Mouse (Mus musculus) erythroblast, embryonic 14.5 days (primary cell): Measurements from ENCODE around the gene Aif1. TPM values are rescaled to one million over a fixed set of nuclear protein-coding genes. Genes with fewer than 3 reads are reported as not detected.

ENCODE experiments used
- H3K27me3 ChIP-seq: 2 replicates; pipeline ENCODE4 v1.6.1; 2012; ENCODE audit warnings: inconsistent platforms; ENCODE audit not compliant: control insufficient read depth
- H3K36me3 ChIP-seq: 2 replicates; pipeline ENCODE4 v1.6.1; 2012; ENCODE audit warnings: mild to moderate bottlenecking, inconsistent platforms; ENCODE audit not compliant: control insufficient read depth
- H3K4me1 ChIP-seq: 2 replicates; pipeline ENCODE4 v1.6.1; 2012; ENCODE audit warnings: inconsistent platforms; ENCODE audit not compliant: control insufficient read depth
- H3K4me3 ChIP-seq: replicated peaks from 2 replicates; pipeline ENCODE3; 2012; ENCODE audit warnings: moderate library complexity, mild to moderate bottlenecking, inconsistent platforms
- H3K9me3 ChIP-seq: 2 replicates; pipeline ENCODE4 v1.6.1; 2012; ENCODE audit warnings: low read length, inconsistent platforms, mixed read lengths; ENCODE audit not compliant: control insufficient read depth
- GATA1 ChIP-seq: IDR thresholded peaks from 2 replicates; pipeline ENCODE4 v1.6.1; 2012; ENCODE audit warnings: low read length, inconsistent platforms, mixed read lengths
- TAL1 ChIP-seq: IDR thresholded peaks from 3 replicates; pipeline ENCODE4 v1.6.1; 2012; ENCODE audit warnings: low read length, inconsistent platforms, mixed read lengths
- polyA plus RNA-seq: library from polyadenylated mRNA; stranded (reverse); fragments of >175 nt; gene quantifications from 2 replicates; pipeline ENCODE4 v1.2.3, GENCODE M21; 2012

Aif1 gene
- polyA plus RNA-seq, 1 experiment = not detected

DNA sequence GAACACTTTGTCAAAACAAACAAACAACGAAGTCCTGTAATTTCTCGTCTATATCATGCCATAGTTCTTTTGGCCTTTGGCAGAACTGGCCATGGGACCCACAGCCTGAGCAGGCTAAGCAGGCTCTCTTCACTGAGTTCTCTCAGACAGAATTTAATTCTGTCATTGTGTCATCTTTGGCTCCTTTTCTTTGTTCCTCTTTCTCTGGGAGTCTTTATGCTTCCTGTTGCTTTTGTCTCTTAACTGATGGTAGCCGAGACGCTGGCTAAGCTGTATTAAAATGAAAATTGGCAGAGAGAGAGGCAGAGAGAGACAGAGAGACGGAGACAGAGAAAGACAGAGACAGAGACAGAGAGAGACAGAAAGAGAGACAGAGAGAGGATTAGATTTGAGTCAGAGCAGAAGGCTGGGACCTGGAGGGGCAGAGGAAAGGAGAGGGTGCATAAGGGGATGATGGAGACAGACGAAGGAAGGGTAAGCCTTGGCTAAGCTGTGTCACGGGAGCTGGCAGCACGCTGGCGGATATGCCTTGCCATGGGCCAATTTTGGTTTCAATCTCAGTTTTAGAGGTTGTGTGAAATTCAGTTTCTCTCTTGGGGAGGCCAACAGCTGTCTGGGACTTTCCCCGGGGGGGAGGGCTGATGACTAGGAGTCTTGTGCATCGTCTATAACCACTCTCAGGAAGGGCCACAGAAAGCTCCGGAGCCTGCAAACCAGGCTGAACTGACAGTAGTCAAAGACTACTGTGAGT, 34.1 kb upstream of the Aif1 start:
- TF ChIP-seq GATA1 (no peak), TAL1 (no peak)
- Histone ChIP-seq H3K27me3 (peaks cover 12% of the 10 kb centered on the region), H3K9me3 (no peaks in the 10 kb centered on the region), H3K4me1 (no peaks in the 10 kb centered on the region), H3K4me3 (no peak overlapping the region), H3K36me3 (no peaks in the 10 kb centered on the region)

GRCm38 (mm10) chr17:35205380-35205769, 29.5 kb upstream of the Aif1 start:
- peaks cover under 1% of the 10 kb centered on the region; the same call in 1 of the 2 replicates for H3K4me1 ChIP-seq
- TF ChIP-seq GATA1 = no peak
- no peak for TF ChIP-seq TAL1
- peaks cover 53% of the 10 kb centered on the region for H3K27me3 ChIP-seq
- no peaks in the 10 kb centered on the region for H3K36me3 ChIP-seq
- no peak overlapping the region for H3K4me3 ChIP-seq
- no peaks in the 10 kb centered on the region for H3K9me3 ChIP-seq

DNA sequence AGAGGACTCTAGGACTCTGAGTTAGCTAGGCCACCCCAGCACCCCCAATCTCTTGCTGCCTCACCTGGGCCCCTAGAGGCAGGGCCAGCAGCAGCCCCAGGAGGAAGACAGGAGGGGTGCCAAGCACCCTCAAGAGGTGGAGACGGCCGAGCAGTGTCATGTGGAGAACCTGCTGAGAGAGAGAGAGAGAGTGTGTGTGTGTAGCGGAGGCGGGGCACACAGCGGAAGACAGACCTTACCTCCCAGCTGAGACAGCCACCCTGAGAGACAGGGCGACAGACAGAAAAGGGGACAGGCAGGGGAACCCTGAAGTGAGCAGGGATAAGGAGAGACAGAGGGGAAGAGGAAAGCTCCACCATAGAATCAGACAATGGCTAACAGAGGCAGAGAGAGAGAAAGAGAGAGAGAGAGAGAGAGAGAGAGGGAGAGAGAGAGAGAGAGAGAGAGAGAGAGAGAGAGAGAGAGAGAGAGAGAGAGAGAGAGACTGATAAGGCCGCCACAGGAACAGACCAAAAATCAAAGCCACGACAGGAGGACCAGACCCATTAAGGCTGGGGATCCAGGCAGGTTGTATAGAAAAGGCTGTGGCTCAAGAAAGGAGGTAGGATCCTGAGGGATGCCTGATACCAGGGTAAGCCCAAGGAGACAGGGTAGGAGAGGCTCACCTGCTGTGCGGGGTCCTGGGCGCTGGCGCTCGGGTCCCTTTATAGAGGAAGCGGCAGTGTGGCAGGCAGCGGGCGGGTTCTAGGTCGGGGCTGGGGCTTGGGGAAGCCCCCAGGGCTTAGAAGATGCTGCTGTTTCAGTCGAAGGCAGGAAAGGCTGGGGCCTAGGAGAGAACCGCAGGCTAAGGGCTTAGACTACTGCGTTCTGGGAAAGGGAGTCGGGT, 28.9 kb upstream of the Aif1 start, which contains the start of gene Lta:
TSS of gene Lta (minus strand) at position 858 of the 886 bp plus-strand sequence.
- peaks cover 59% of the 10 kb centered on the region for H3K27me3 ChIP-seq

GRCm38 (mm10) chr17:35202442-35202841, 26.6 kb upstream of the Aif1 start:
- Histone ChIP-seq H3K4me1 (peaks cover 4% of the 10 kb centered on the region), H3K9me3 (no peaks in the 10 kb centered on the region), H3K27me3 (peaks cover 62% of the 10 kb centered on the region), H3K4me3 (no peak overlapping the region), H3K36me3 (no peaks in the 10 kb centered on the region)
- TF ChIP-seq GATA1 = no peak
- TF ChIP-seq TAL1 = no peak

More for the DNA sequence above, 28.9 kb upstream of the Aif1 start, which contains the start of gene Lta:
- H3K4me3 ChIP-seq = no peak within 1 kb of the TSS
- no peaks in the 10 kb centered on the region for H3K9me3 ChIP-seq
- no peak for TF ChIP-seq TAL1
- no peak for TF ChIP-seq GATA1
- no peaks in the 10 kb centered on the region for H3K36me3 ChIP-seq
- peaks cover 4% of the 10 kb centered on the region for H3K4me1 ChIP-seq

- TF ChIP-seq TAL1 = no peak
- no peak for TF ChIP-seq GATA1
- peaks cover 4% of the 10 kb centered on the region for H3K4me1 ChIP-seq
- no peak within 1 kb of the TSS for H3K4me3 ChIP-seq
- H3K27me3 ChIP-seq = peaks cover 65% of the 10 kb centered on the region
- H3K9me3 ChIP-seq = no peaks in the 10 kb centered on the region
- no peaks in the 10 kb centered on the region for H3K36me3 ChIP-seq
Observed at GRCm38 (mm10) chr17:35201787-35202186, 25.9 kb upstream of the Aif1 start, which contains the start of gene Tnf. Tnf (minus strand) TSS chr17:35202007.

DNA sequence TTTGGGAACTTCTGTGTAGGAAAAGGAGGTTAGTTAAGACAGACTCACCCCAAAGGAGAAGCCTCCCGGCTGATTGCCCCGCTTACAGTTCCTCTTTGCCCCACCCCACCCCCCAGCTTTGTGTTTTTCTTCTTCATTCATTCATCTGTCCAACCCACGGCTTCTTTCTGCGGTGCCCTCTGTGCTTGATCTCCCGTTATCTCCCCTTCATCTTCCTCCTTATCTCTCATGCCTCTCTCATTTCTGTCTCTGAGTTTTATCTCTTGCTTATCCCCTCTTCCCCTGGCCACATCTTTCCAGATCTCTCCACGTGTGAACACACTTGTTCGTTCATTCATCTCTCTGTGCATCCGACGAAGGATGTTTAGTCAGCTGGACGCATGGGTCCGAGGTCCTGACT, 25.3 kb upstream of the Aif1 start:
- peaks cover 6% of the 10 kb centered on the region for H3K4me1 ChIP-seq
- H3K36me3 ChIP-seq = no peaks in the 10 kb centered on the region
- H3K4me3 ChIP-seq = no peak overlapping the region
- no peaks in the 10 kb centered on the region for H3K9me3 ChIP-seq
- TF ChIP-seq GATA1 (no peak), TAL1 (no peak)
- H3K27me3 ChIP-seq = peaks cover 72% of the 10 kb centered on the region

DNA sequence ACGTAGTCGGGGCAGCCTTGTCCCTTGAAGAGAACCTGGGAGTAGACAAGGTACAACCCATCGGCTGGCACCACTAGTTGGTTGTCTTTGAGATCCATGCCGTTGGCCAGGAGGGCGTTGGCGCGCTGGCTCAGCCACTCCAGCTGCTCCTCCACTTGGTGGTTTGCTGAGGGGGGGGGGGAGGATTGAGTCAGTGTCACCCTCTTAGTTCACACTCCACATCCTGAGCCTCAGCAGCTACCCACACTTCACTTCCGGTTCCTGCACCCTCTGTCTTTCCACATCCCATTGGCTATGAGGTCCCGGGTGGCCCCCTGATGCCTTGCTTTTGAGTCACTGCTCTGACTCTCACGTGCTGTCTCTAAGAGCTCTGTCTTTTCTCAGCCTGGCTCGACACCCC, 24.5 kb upstream of the Aif1 start:
- TF ChIP-seq GATA1 (no peak), TAL1 (no peak)
- Histone ChIP-seq H3K4me1 (peaks cover 13% of the 10 kb centered on the region), H3K9me3 (no peaks in the 10 kb centered on the region), H3K36me3 (no peaks in the 10 kb centered on the region), H3K27me3 (peaks cover 78% of the 10 kb centered on the region), H3K4me3 (no peak overlapping the region)

- H3K27me3 ChIP-seq = peaks cover 79% of the 10 kb centered on the region
- TF ChIP-seq TAL1 = no peak
- TF ChIP-seq GATA1 = no peak
- H3K4me1 ChIP-seq = peaks cover 16% of the 10 kb centered on the region
- no peaks in the 10 kb centered on the region for H3K9me3 ChIP-seq
- no peaks in the 10 kb centered on the region for H3K36me3 ChIP-seq
- no peak overlapping the region for H3K4me3 ChIP-seq
Observed at GRCm38 (mm10) chr17:35198946-35199345, 23.1 kb upstream of the Aif1 start.

DNA sequence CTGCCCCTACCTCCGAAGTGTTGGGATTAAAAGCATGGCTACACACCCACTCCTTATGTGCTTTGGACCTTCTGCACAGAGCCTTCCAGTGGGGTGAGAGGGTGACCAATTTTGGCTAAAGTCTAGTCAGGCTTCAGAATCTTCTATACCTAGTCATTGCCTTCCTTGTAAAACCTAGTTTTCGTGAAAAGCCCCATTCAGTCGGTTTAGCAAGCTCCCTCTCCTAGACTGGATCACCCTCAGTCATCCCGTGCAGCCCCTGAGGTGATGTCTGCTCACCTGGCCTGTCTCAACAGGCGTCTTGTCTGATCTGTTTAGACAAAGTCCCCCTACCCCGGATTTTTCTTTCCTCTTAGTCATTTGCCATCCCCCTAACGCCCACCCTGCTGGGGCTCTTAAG, 22.2 kb upstream of the Aif1 start:
- Histone ChIP-seq H3K36me3 (no peaks in the 10 kb centered on the region), H3K9me3 (no peaks in the 10 kb centered on the region), H3K4me3 (no peak overlapping the region), H3K4me1 (peaks cover 16% of the 10 kb centered on the region), H3K27me3 (peaks cover 73% of the 10 kb centered on the region)
- no peak for TF ChIP-seq TAL1
- TF ChIP-seq GATA1 = no peak
